Mouse (Mus musculus): Measurements from ENCODE around the gene Prr22. TPM values are rescaled to one million over a fixed set of nuclear protein-coding genes. Genes with fewer than 3 reads are reported as not detected.

Prr22 gene
- polyA plus RNA-seq, 1 experiment from 2014 or later: 0.87 TPM

DNA sequence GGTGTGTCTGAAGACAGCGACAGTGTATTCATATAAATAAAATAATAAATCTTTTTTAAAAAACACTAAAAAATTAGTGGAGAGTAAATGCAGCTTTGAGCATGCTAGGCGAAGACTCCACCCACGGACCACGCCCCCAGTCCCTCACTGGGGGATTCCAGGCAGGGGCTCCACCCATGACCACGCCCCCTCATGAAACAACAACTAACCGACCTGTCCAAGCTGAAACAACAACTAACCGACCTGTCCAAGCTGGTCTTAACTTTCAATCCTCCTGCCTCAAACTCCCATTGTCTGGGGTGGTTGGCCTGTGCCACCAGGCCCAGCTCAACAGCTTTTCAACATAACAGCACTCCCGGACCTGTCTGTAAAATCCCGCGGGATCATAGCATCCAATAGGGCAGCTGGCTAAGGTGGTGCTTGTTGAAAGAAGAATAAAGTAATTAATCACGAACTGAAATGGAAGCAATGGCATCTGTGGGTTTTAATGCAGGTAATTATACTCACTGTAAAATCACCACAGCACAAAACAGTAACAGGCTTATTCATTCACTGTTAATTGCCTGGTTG, 48.1 kb downstream of the Prr22 start:
- 31% methylated on average over 11 of the region's 11 CpGs for WGBS
- no peak for ATAC-seq (ENCODE audit: low FRiP score)
- peak overlapping the region; percentile 64; the same call in 1 of the 2 replicates for H3K27ac ChIP-seq (replicated peaks)
- no peaks in the 10 kb centered on the region for H3K36me3 ChIP-seq
- no peak overlapping the region for H3K4me2 ChIP-seq
- no peaks in the 10 kb centered on the region for H3K9me3 ChIP-seq (replicated peaks)
- H3K27me3 ChIP-seq (replicated peaks): no peaks in the 10 kb centered on the region
- H3K4me1 ChIP-seq: peaks cover 20% of the 10 kb centered on the region
- no peak overlapping the region for H3K9ac ChIP-seq (replicated peaks)
- no peak overlapping the region for H3K4me3 ChIP-seq (replicated peaks)

GRCm38 (mm10) chr17:56819032-56819545, 49.0 kb downstream of the Prr22 start:
- Histone ChIP-seq H3K27me3 (replicated peaks) (no peaks in the 10 kb centered on the region), H3K9ac (replicated peaks) (no peak overlapping the region), H3K36me3 (no peaks in the 10 kb centered on the region), H3K27ac (replicated peaks) (peak overlapping the region; percentile 64), H3K4me2 (no peak overlapping the region), H3K4me3 (replicated peaks) (no peak overlapping the region), H3K9me3 (replicated peaks) (no peaks in the 10 kb centered on the region), H3K4me1 (peaks cover 15% of the 10 kb centered on the region)
- ATAC-seq (ENCODE audit: low FRiP score): no peak
- WGBS: 50% methylated on average over 6 of the region's 6 CpGs

GRCm38 (mm10) chr17:56819694-56820111, 49.7 kb downstream of the Prr22 start:
- Histone ChIP-seq H3K4me1 (peaks cover 9% of the 10 kb centered on the region), H3K36me3 (no peaks in the 10 kb centered on the region), H3K27ac (replicated peaks) (peak overlapping the region; percentile 64), H3K9ac (replicated peaks) (no peak overlapping the region), H3K27me3 (replicated peaks) (no peaks in the 10 kb centered on the region), H3K4me3 (replicated peaks) (no peak overlapping the region), H3K4me2 (no peak overlapping the region), H3K9me3 (replicated peaks) (no peaks in the 10 kb centered on the region)
- 63% methylated on average over 8 of the region's 8 CpGs for WGBS
- peak; percentile 53 for ATAC-seq (ENCODE audit: low FRiP score)

Other genes starting within 250 kb of the Prr22 start
- 0.95 and 1.4 TPM in 2 replicates for gene Gm20219, start 215.9 kb upstream of the Prr22 start, polyA plus RNA-seq (2015; fragmentation: Nextera tagmentation; extraction: Ambion mirVana)
- 73.4 and 76.5 TPM in 2 replicates for gene Safb2, start 185.7 kb upstream of the Prr22 start, polyA plus RNA-seq (2015; fragmentation: Nextera tagmentation; extraction: Ambion mirVana)
- 95.9 and 103 TPM in 2 replicates for gene Safb, start 185.4 kb upstream of the Prr22 start, polyA plus RNA-seq (2015; fragmentation: Nextera tagmentation; extraction: Ambion mirVana)
- gene 2410015M20Rik, start 160.5 kb upstream of the Prr22 start, polyA plus RNA-seq (2015; fragmentation: Nextera tagmentation; extraction: Ambion mirVana): 205 and 212 TPM in 2 replicates
- gene Rpl36, start 156.8 kb upstream of the Prr22 start, polyA plus RNA-seq (2015; fragmentation: Nextera tagmentation; extraction: Ambion mirVana): 1,028 and 1,172 TPM in 2 replicates
- 43.3 and 47.2 TPM in 2 replicates for gene Lonp1, start 143.4 kb upstream of the Prr22 start, polyA plus RNA-seq (2015; fragmentation: Nextera tagmentation; extraction: Ambion mirVana)
- 1.4 and 1.6 TPM in 2 replicates for gene Catsperd, start 142.1 kb upstream of the Prr22 start, polyA plus RNA-seq (2015; fragmentation: Nextera tagmentation; extraction: Ambion mirVana)
- gene Ranbp3, start 97.0 kb upstream of the Prr22 start, polyA plus RNA-seq (2015; fragmentation: Nextera tagmentation; extraction: Ambion mirVana): 94.2 and 95.4 TPM in 2 replicates
- gene Ndufa11, start 52.5 kb upstream of the Prr22 start, polyA plus RNA-seq (2015; fragmentation: Nextera tagmentation; extraction: Ambion mirVana): 639 and 709 TPM in 2 replicates
- 13.8 and 18.1 TPM in 2 replicates for gene Vmac, start 52.2 kb upstream of the Prr22 start, polyA plus RNA-seq (2015; fragmentation: Nextera tagmentation; extraction: Ambion mirVana)
- 2.7 and 5.3 TPM in 2 replicates for gene Nrtn, start 12.7 kb upstream of the Prr22 start, polyA plus RNA-seq (2015; fragmentation: Nextera tagmentation; extraction: Ambion mirVana)
- 86.4 and 97.6 TPM in 2 replicates for gene Dus3l, start 5.5 kb upstream of the Prr22 start, polyA plus RNA-seq (2015; fragmentation: Nextera tagmentation; extraction: Ambion mirVana)
- gene Rfx2, start 60.8 kb downstream of the Prr22 start, polyA plus RNA-seq (2015; fragmentation: Nextera tagmentation; extraction: Ambion mirVana): 5.1 and 5.3 TPM in 2 replicates
- not detected in 2 replicates for gene Acsbg2, start 104.2 kb downstream of the Prr22 start, polyA plus RNA-seq (2015; fragmentation: Nextera tagmentation; extraction: Ambion mirVana)
- 0.41 and 0.49 TPM in 2 replicates for gene 1700061G19Rik, start 105.2 kb downstream of the Prr22 start, polyA plus RNA-seq (2015; fragmentation: Nextera tagmentation; extraction: Ambion mirVana)
- 69.0 and 74.9 TPM in 2 replicates for gene Mllt1, start 165.2 kb downstream of the Prr22 start, polyA plus RNA-seq (2015; fragmentation: Nextera tagmentation; extraction: Ambion mirVana)
- not detected in 2 replicates for gene Acer1, start 211.9 kb downstream of the Prr22 start, polyA plus RNA-seq (2015; fragmentation: Nextera tagmentation; extraction: Ambion mirVana)
- 164 and 177 TPM in 2 replicates for gene Clpp, start 220.1 kb downstream of the Prr22 start, polyA plus RNA-seq (2015; fragmentation: Nextera tagmentation; extraction: Ambion mirVana)
- 56.2 and 59.4 TPM in 2 replicates for gene Alkbh7, start 227.1 kb downstream of the Prr22 start, polyA plus RNA-seq (2015; fragmentation: Nextera tagmentation; extraction: Ambion mirVana)
- 0.43 and 0.49 TPM in 2 replicates for gene Pspn, start 229.8 kb downstream of the Prr22 start, polyA plus RNA-seq (2015; fragmentation: Nextera tagmentation; extraction: Ambion mirVana)
- gene Gtf2f1, start 241.0 kb downstream of the Prr22 start, polyA plus RNA-seq (2015; fragmentation: Nextera tagmentation; extraction: Ambion mirVana): 63.2 and 70.7 TPM in 2 replicates
- gene Gm17949, start 241.2 kb downstream of the Prr22 start, polyA plus RNA-seq (2015; fragmentation: Nextera tagmentation; extraction: Ambion mirVana): 0.26 and 0.46 TPM in 2 replicates

All from neural tube, embryonic 15.5 days (tissue).